ENCODE assay signal across 8 mouse cellular contexts in the genomic region with DNA sequence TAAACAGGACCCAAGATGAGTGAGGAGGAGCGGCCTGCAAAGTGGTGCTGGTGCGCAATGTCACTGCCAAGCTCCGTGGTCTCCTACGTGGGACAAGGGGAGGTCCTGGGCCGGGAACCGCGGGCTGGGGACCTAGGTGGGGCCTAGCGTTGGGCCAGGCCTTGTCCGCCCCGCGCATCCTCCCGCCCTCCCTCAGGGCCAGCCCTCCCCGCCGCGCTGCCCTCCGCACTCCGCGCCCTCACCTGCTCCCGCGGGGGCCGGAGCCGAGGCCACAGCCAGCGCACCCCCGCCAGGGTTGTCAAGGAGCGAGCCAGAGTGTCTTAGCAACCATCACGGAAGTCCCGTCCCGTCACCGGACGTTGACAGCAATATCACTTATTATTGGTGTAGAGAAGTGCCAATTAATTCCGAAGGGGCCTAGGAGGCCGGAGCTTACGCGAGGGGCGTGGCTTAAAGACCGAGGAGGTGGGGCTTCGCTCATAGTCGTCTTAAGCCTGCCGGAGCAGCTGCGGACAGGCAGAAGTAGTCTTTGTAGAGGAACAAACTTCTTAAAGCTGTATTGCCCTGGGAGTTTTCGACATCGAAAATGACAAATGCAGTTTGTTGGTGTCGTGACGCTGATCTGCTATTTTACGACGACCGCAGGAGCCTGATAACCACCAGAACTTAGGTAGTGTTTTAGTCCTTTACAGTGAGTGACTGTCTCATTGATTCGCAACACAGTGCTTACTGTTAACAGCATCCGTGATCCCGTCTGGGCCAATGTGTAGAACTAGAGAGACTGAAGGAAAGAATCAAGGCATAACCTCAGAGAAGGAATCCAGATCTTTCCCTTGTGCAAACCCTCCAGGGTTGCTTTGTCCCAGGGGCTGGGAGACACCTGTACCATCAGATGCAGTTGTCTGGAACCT. TPM values are rescaled to one million over a fixed set of nuclear protein-coding genes. Genes with fewer than 3 reads are reported as not detected.
DNase-seq lines count a peak whose midpoint lies in the region; ATAC-seq lines count a peak whose summit lies in the region.

No protein-coding gene starts in this region.

- under 1% methylated on average over 48 of the region's 50 CpGs for WGBS in heart, embryonic 14.5 days
- under 1% methylated on average over 50 of the region's 50 CpGs for whole genome bisulfite sequencing in liver, embryonic 13.5 days (ENCODE audit: insufficient replicate concordance)
- WGBS in stomach, embryonic 16.5 days: under 1% methylated on average over 50 of the region's 50 CpGs

- H3K36me3 ChIP-seq in heart, embryonic 14.5 days (ENCODE audit: control insufficient read depth, insufficient read depth, low read length): no peaks in the 10 kb centered on the region
- H3K36me3 ChIP-seq in liver, embryonic 13.5 days: no peaks in the 10 kb centered on the region
- H3K36me3 ChIP-seq in stomach, embryonic 16.5 days (ENCODE audit: control insufficient read depth, insufficient read depth, low read length): no peaks in the 10 kb centered on the region

- H3K27me3 ChIP-seq in heart, embryonic 14.5 days (ENCODE audit: control insufficient read depth, insufficient read depth, low read length): no peaks in the 10 kb centered on the region
- peaks cover 6% of the 10 kb centered on the region; the same call in 1 of the 2 replicates for H3K27me3 ChIP-seq in liver, embryonic 13.5 days
- H3K27me3 ChIP-seq in stomach, embryonic 16.5 days (ENCODE audit: control insufficient read depth, insufficient read depth, low read length): no peaks in the 10 kb centered on the region

- DNase-seq in c-Kit-negative CD71-positive TER-119-positive erythroid progenitor cells, embryonic 14.5 days (ENCODE audit: low read depth, low spot score): peak; percentile 92
- DNase-seq in fibroblast of lung, adult 2 months (ENCODE audit: low read depth): peak; percentile 96
- DNase-seq in kidney, postnatal 14 days: peak; percentile 98
- DNase-seq in liver, embryonic 13.5 days: peak; percentile 92
- DNase-seq in neural tube, embryonic 10.5 days (ENCODE audit: extremely low spot score, low spot score): peak; percentile 91

- no peaks in the 10 kb centered on the region for H3K9me3 ChIP-seq in heart, embryonic 14.5 days (ENCODE audit: control insufficient read depth, low read length)
- no peaks in the 10 kb centered on the region for H3K9me3 ChIP-seq in liver, embryonic 13.5 days (replicated peaks)
- H3K9me3 ChIP-seq in stomach, embryonic 16.5 days (replicated peaks; ENCODE audit: control insufficient read depth, low read length): no peaks in the 10 kb centered on the region

- H3K4me1 ChIP-seq in heart, embryonic 14.5 days (ENCODE audit: control insufficient read depth in 2 of 2, insufficient read depth in 2 of 2, low read length in 2 of 2): peaks cover 19 to 31% of the 10 kb centered on the region in 2 experiments
- peaks cover 21% of the 10 kb centered on the region for H3K4me1 ChIP-seq in liver, embryonic 13.5 days (replicated peaks)
- H3K4me1 ChIP-seq in stomach, embryonic 16.5 days (ENCODE audit: control insufficient read depth, insufficient read depth, low read length): peaks cover 25% of the 10 kb centered on the region

- peak overlapping the region; percentile 85 for H3K4me2 ChIP-seq in heart, embryonic 14.5 days (ENCODE audit: low read length)
- H3K4me2 ChIP-seq in liver, embryonic 13.5 days: peak overlapping the region; percentile 81
- peak overlapping the region; percentile 82 for H3K4me2 ChIP-seq in stomach, embryonic 16.5 days (ENCODE audit: low read depth, low read length)

- peak; percentile 99 for ATAC-seq in CD4-positive, CD25-positive, alpha-beta regulatory T cell, adult 4 months
- peak; percentile 96 for ATAC-seq in heart, embryonic 14.5 days (ENCODE audit: insufficient number of reproducible peaks, insufficient read depth, low FRiP score, low read depth)
- peak; percentile 99 for ATAC-seq in liver, embryonic 13.5 days (ENCODE audit: low read depth)
- ATAC-seq in stomach, embryonic 16.5 days (ENCODE audit: insufficient read depth, low FRiP score): peak; percentile 98

- H3K9ac ChIP-seq in heart, embryonic 14.5 days (ENCODE audit: low read length): peak overlapping the region; percentile 90
- peak overlapping the region; percentile 73 for H3K9ac ChIP-seq in liver, embryonic 13.5 days
- H3K9ac ChIP-seq in stomach, embryonic 16.5 days (ENCODE audit: low read length): peak overlapping the region; percentile 90

- H3K27ac ChIP-seq in heart, embryonic 14.5 days (replicated peaks in 1 of 2; ENCODE audit: control insufficient read depth in 1 of 2, insufficient read depth in 1 of 2, low read depth in 2 of 2, low read length in 2 of 2): peak overlapping the region; percentile 20 to 70
- H3K27ac ChIP-seq in liver, embryonic 13.5 days: peak overlapping the region; percentile 37; the same call in 1 of the 2 replicates
- H3K27ac ChIP-seq in stomach, embryonic 16.5 days (ENCODE audit: low read length): peak overlapping the region; percentile 82

- peak overlapping the region; percentile 70 to 88 for H3K4me3 ChIP-seq in heart, embryonic 14.5 days (ENCODE audit: control insufficient read depth in 1 of 2, insufficient read depth in 1 of 2, low read depth in 1 of 2, low read length in 2 of 2)
- H3K4me3 ChIP-seq in liver, embryonic 13.5 days (replicated peaks): peak overlapping the region; percentile 69
- peak overlapping the region; percentile 91 for H3K4me3 ChIP-seq in stomach, embryonic 16.5 days (replicated peaks; ENCODE audit: low read length)

RNA-seq across cellular contexts. Expression of a gene that starts 3.3 kb away (rescaled TPM):
- polyA plus RNA-seq in CD4-positive, CD25-positive, alpha-beta regulatory T cell, adult 4 months (2017; shearing (Covaris generic)): 10 to 100 TPM in 1 of 2 experiments, 1 to 10 TPM in 1; 6.9 to 10.4 TPM
- 36.0 and 40.9 TPM in 2 replicates for polyA plus RNA-seq in heart, embryonic 14.5 days (2014; fragmentation: Nextera tagmentation; extraction: Ambion mirVana)
- polyA plus RNA-seq in liver, embryonic 13.5 days (2015; fragmentation: Nextera tagmentation; extraction: Ambion mirVana): 9.1 and 10.5 TPM in 2 replicates
- polyA plus RNA-seq in stomach, embryonic 16.5 days (2015; fragmentation: Nextera tagmentation; extraction: Ambion mirVana): 48.4 and 51.2 TPM in 2 replicates

RNA-seq across cellular contexts. Expression of a gene that starts 30.2 kb away (rescaled TPM):
- polyA plus RNA-seq in CD4-positive, CD25-positive, alpha-beta regulatory T cell, adult 4 months (2017; shearing (Covaris generic)): under 1 TPM in 1 of 2 experiments, not detected in 1; 0.42 TPM
- polyA plus RNA-seq in heart, embryonic 14.5 days (2014; fragmentation: Nextera tagmentation; extraction: Ambion mirVana): 0.70 and 1.3 TPM in 2 replicates
- 0.12 and 0.13 TPM in 2 replicates for polyA plus RNA-seq in liver, embryonic 13.5 days (2015; fragmentation: Nextera tagmentation; extraction: Ambion mirVana)
- polyA plus RNA-seq in stomach, embryonic 16.5 days (2015; fragmentation: Nextera tagmentation; extraction: Ambion mirVana): 2.5 and 2.8 TPM in 2 replicates

RNA-seq across cellular contexts. Expression of a gene that starts 32.0 kb away (rescaled TPM):
- polyA plus RNA-seq in CD4-positive, CD25-positive, alpha-beta regulatory T cell, adult 4 months (2017; shearing (Covaris generic)): 10 to 100 TPM; 12.8 to 20.2 TPM
- 6.7 and 7.7 TPM in 2 replicates for polyA plus RNA-seq in heart, embryonic 14.5 days (2014; fragmentation: Nextera tagmentation; extraction: Ambion mirVana)
- polyA plus RNA-seq in liver, embryonic 13.5 days (2015; fragmentation: Nextera tagmentation; extraction: Ambion mirVana): 1.3 and 1.5 TPM in 2 replicates
- 4.1 and 4.4 TPM in 2 replicates for polyA plus RNA-seq in stomach, embryonic 16.5 days (2015; fragmentation: Nextera tagmentation; extraction: Ambion mirVana)

RNA-seq across cellular contexts. Expression of a gene that starts 59.7 kb away (rescaled TPM):
- polyA plus RNA-seq in CD4-positive, CD25-positive, alpha-beta regulatory T cell, adult 4 months (2017; shearing (Covaris generic)): not detected
- polyA plus RNA-seq in heart, embryonic 14.5 days (2014; fragmentation: Nextera tagmentation; extraction: Ambion mirVana): 0.54 TPM in 1 of 2 replicates, not detected in the other
- not detected in 2 replicates for polyA plus RNA-seq in liver, embryonic 13.5 days (2015; fragmentation: Nextera tagmentation; extraction: Ambion mirVana)
- 0.19 TPM in 1 of 2 replicates, not detected in the other for polyA plus RNA-seq in stomach, embryonic 16.5 days (2015; fragmentation: Nextera tagmentation; extraction: Ambion mirVana)

Comparison
In these comparisons a context has a peak if more than half of its experiments do, and no peak if none do; other contexts are left out.
1. Peak in every context shown above with its lines: DNase-seq, ATAC-seq, H3K4me3 ChIP-seq and H3K27ac ChIP-seq.